35 mouse cellular contexts compared by ENCODE assay signal in the genomic region with DNA sequence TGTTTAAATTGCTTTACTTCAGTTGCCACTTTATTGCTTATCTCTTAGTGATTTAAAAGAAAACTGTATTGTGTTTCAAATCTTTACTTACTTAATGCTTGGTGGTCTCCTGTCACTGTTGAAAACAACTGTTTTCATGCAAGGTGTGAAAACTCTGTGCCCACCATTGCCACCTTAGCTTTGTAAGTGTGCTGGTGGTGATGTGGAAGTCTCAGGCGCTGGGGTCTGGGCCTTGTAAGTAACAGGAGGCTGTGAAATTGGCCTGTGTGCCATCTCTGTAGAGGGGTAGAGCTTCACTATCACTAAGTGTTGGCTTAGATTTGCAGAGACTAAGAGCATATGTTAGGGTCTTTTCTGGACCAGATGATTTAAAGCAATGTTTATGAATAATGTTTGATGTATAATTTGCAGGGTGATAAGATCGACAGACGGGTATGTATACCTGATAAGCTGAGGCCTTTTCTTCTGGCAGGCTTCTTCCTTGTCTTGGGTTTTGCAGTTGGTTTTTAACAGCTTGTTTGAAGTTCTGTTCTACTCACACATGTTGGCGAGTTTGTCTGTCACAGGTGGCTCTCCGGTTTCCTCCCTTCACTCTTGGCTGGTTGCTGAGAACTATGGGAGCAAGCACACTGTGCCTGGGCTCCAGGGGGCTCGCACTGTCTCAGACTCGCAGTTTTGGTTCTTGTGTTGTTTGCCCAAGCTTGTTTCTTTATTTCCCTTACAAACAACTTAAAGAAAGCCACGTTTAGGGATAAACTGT. TPM values are rescaled to one million over a fixed set of nuclear protein-coding genes. Genes with fewer than 3 reads are reported as not detected.
A peak's percentile ranks its signal among the peaks of the same experiment; 100 is the strongest.
DNase-seq lines count a peak whose midpoint lies in the region; ATAC-seq lines count a peak whose summit lies in the region.
"Had no signal": no experiment of that assay in that cellular context is flagged by ENCODE, and none has a peak within 500 bp of the region (broad histone marks: within the 10 kb centered on the region; RNA-seq: fewer than 3 reads in every experiment).

No protein-coding gene starts in this region.

- peaks cover 43% of the 10 kb centered on the region for H3K36me3 ChIP-seq in heart, embryonic 16.5 days (ENCODE audit: control insufficient read depth, insufficient read depth)
- H3K36me3 ChIP-seq in heart, embryonic 10.5 days: peaks cover 69% of the 10 kb centered on the region
- H3K36me3 ChIP-seq in forebrain, embryonic 12.5 days (replicated peaks): peaks cover 54% of the 10 kb centered on the region

- H3K27ac ChIP-seq in heart, embryonic 16.5 days (ENCODE audit: low read length): peak overlapping the region; percentile 46; the same call in 1 of the 2 replicates
- no peak overlapping the region for H3K27ac ChIP-seq in heart, embryonic 10.5 days
- no peak overlapping the region for H3K27ac ChIP-seq in forebrain, embryonic 12.5 days
- H3K27ac ChIP-seq: embryonic facial prominence, embryonic 10.5 days; embryonic facial prominence, embryonic 15.5 days; forebrain, embryonic 15.5 days; heart, embryonic 15.5 days; hindbrain, embryonic 14.5 days; limb, embryonic 13.5 days; lung, embryonic 15.5 days; midbrain, embryonic 10.5 days; neural tube, embryonic 13.5 days; stomach, embryonic 15.5 days had no signal

- H3K4me2 ChIP-seq in heart, embryonic 16.5 days (ENCODE audit: low read depth, low read length): no peak overlapping the region
- no peak overlapping the region for H3K4me2 ChIP-seq in forebrain, embryonic 12.5 days
- H3K4me2 ChIP-seq: embryonic facial prominence, embryonic 15.5 days; forebrain, embryonic 15.5 days; heart, embryonic 15.5 days; hindbrain, embryonic 14.5 days; limb, embryonic 13.5 days; liver, embryonic 11.5 days; lung, embryonic 15.5 days; neural tube, embryonic 13.5 days; stomach, embryonic 15.5 days had no signal

- no peaks in the 10 kb centered on the region for H3K4me1 ChIP-seq in heart, embryonic 16.5 days (ENCODE audit: control insufficient read depth, insufficient read depth, low read length)
- H3K4me1 ChIP-seq in heart, embryonic 10.5 days: no peaks in the 10 kb centered on the region
- H3K4me1 ChIP-seq in forebrain, embryonic 12.5 days: no peaks in the 10 kb centered on the region
- H3K4me1 ChIP-seq: embryonic facial prominence, embryonic 10.5 days; embryonic facial prominence, embryonic 15.5 days; forebrain, embryonic 15.5 days; heart, embryonic 15.5 days; limb, embryonic 13.5 days; lung, embryonic 15.5 days; midbrain, embryonic 10.5 days; neural tube, embryonic 13.5 days; stomach, embryonic 15.5 days had no signal

- H3K27me3 ChIP-seq in heart, embryonic 16.5 days (ENCODE audit: control insufficient read depth, insufficient read depth, low read length): no peaks in the 10 kb centered on the region
- no peaks in the 10 kb centered on the region for H3K27me3 ChIP-seq in heart, embryonic 10.5 days (ENCODE audit: insufficient read depth, poor library complexity, severe bottlenecking)
- H3K27me3 ChIP-seq in forebrain, embryonic 12.5 days: no peaks in the 10 kb centered on the region
- H3K27me3 ChIP-seq: embryonic facial prominence, embryonic 15.5 days; forebrain, embryonic 15.5 days; heart, embryonic 15.5 days; limb, embryonic 13.5 days; lung, embryonic 15.5 days; neural tube, embryonic 13.5 days; Patski; stomach, embryonic 15.5 days had no signal

- H3K9me3 ChIP-seq in heart, embryonic 16.5 days (replicated peaks; ENCODE audit: control insufficient read depth, low read length): peaks cover under 1% of the 10 kb centered on the region; the same call in 1 of the 2 replicates
- H3K9me3 ChIP-seq in heart, embryonic 10.5 days: no peaks in the 10 kb centered on the region
- H3K9me3 ChIP-seq in forebrain, embryonic 12.5 days: no peaks in the 10 kb centered on the region
- H3K9me3 ChIP-seq: embryonic facial prominence, embryonic 10.5 days; forebrain, embryonic 15.5 days; heart, embryonic 15.5 days; limb, embryonic 13.5 days; lung, embryonic 15.5 days; midbrain, embryonic 10.5 days; neural tube, embryonic 13.5 days; stomach, embryonic 15.5 days had no signal

- no peak overlapping the region for H3K9ac ChIP-seq in heart, embryonic 16.5 days (ENCODE audit: low read length)
- no peak overlapping the region for H3K9ac ChIP-seq in forebrain, embryonic 12.5 days
- H3K9ac ChIP-seq: embryonic facial prominence, embryonic 15.5 days; forebrain, embryonic 15.5 days; heart, embryonic 15.5 days; hindbrain, embryonic 14.5 days; limb, embryonic 13.5 days; lung, embryonic 15.5 days; neural tube, embryonic 13.5 days; stomach, embryonic 15.5 days had no signal

- WGBS in heart, embryonic 16.5 days: 74% methylated on average over 8 of the region's 8 CpGs
- WGBS in heart, embryonic 10.5 days: 82% methylated on average over 8 of the region's 8 CpGs
- 89% methylated on average over 8 of the region's 8 CpGs for WGBS in forebrain, embryonic 12.5 days

- no peak overlapping the region for H3K4me3 ChIP-seq in heart, embryonic 16.5 days (ENCODE audit: low read length)
- no peak overlapping the region for H3K4me3 ChIP-seq in heart, embryonic 10.5 days
- H3K4me3 ChIP-seq in forebrain, embryonic 12.5 days (replicated peaks): no peak overlapping the region
- H3K4me3 ChIP-seq: embryonic facial prominence, embryonic 10.5 days; embryonic facial prominence, embryonic 15.5 days; forebrain, embryonic 15.5 days; heart, embryonic 15.5 days; limb, embryonic 13.5 days; lung, embryonic 15.5 days; midbrain, embryonic 10.5 days; myocyte; neural tube, embryonic 13.5 days; stomach, embryonic 15.5 days had no signal

- ATAC-seq in heart, embryonic 16.5 days (replicated peaks; ENCODE audit: extremely low read depth, insufficient read depth, low FRiP score): peak; percentile 65; the same call in 1 of the 2 replicates
- no peak for ATAC-seq in forebrain, embryonic 12.5 days (ENCODE audit: low FRiP score)
- ATAC-seq: forebrain, embryonic 15.5 days; midbrain, embryonic 16.5 days; Patski had no signal

- no peak for DNase-seq in heart, embryonic 10.5 days (ENCODE audit: low spot score)
- DNase-seq in CD4-positive helper T cell, adult 2 months (ENCODE audit: low read depth, low spot score): peak; percentile 24
- peak; percentile 57 to 74 for DNase-seq in thymus, adult 18-20 months
- DNase-seq in thymus, postnatal 25 days: peak; percentile 77
- DNase-seq in embryo, embryonic 9.5 days (ENCODE audit: extremely low spot score): no peak
- DNase-seq: adrenal gland, postnatal 36 days; B cell, adult 2 months; cerebellum, adult 18-20 months; cerebellum, postnatal 14 days; gastrocnemius, postnatal 10 days; heart, postnatal 4 days; kidney, adult 11 months; kidney, postnatal 14 days; right cerebral cortex, postnatal 4 days had no signal

RNA-seq across cellular contexts. Expression of a gene that starts 32.0 kb away (rescaled TPM):
- not detected in 2 replicates for polyA plus RNA-seq in heart, embryonic 16.5 days (2015; fragmentation: Nextera tagmentation; extraction: Ambion mirVana)
- not detected in 2 replicates for polyA plus RNA-seq in heart, embryonic 10.5 days (2016; fragmentation: Nextera tagmentation; extraction: Ambion mirVana)
- not detected in 2 replicates for polyA plus RNA-seq in forebrain, embryonic 12.5 days (2016; fragmentation: Nextera tagmentation; extraction: Ambion mirVana)
- polyA plus RNA-seq: brain, embryonic 14.5 days; cortical plate, adult 2 months; embryonic facial prominence, embryonic 10.5 days; embryonic facial prominence, embryonic 15.5 days; forebrain, embryonic 15.5 days; gonadal fat pad, adult 2 months; heart, embryonic 15.5 days; hindbrain, embryonic 14.5 days; kidney, embryonic 14.5 days; liver, embryonic 11.5 days; liver, embryonic 16.5 days; lung, embryonic 15.5 days; midbrain, embryonic 10.5 days; midbrain, embryonic 16.5 days; myocyte; neural tube, embryonic 13.5 days; stomach, embryonic 15.5 days had no signal

RNA-seq across cellular contexts. Expression of a gene that starts 45.5 kb away (rescaled TPM):
- polyA plus RNA-seq in heart, embryonic 16.5 days (2015; fragmentation: Nextera tagmentation; extraction: Ambion mirVana): 28.4 and 31.0 TPM in 2 replicates
- polyA plus RNA-seq in heart, embryonic 10.5 days (2016; fragmentation: Nextera tagmentation; extraction: Ambion mirVana): 40.4 and 48.9 TPM in 2 replicates
- 48.1 and 51.2 TPM in 2 replicates for polyA plus RNA-seq in forebrain, embryonic 12.5 days (2016; fragmentation: Nextera tagmentation; extraction: Ambion mirVana)

Comparison
In these comparisons a context has a peak if more than half of its experiments do, and no peak if none do; other contexts are left out.
1. DNase-seq: peak in CD4-positive helper T cell, adult 2 months (single experiment), thymus, adult 18-20 months (2 of 2) and thymus, postnatal 25 days (single experiment); none in heart, embryonic 10.5 days (single experiment) and embryo, embryonic 9.5 days (single experiment).